Mouse (Mus musculus) large intestine, adult 2 months (tissue): ENCODE results near the gene Eps15. TPM values are rescaled to one million over a fixed set of nuclear protein-coding genes. Genes with fewer than 3 reads are reported as not detected.
"Not testable (repeated sequence)": the region's sequence is repeated elsewhere in the genome, so short reads cannot be mapped to it uniquely, and the experiment has no call there.

Experiments
- DNase-seq: peaks from one replicate; pipeline ENCODE4 v3.0.0-alpha.2; 2012; ENCODE audit warnings: low read depth, low spot score
- WGBS: fragments of 180-500 bp; shearing (Covaris S2); methylation state at CpG from one replicate; pipeline ENCODE4 v1.1.7; 2018; 5-methylcytosine and 5-hydroxymethylcytosine counted together
- polyA plus RNA-seq: library from polyadenylated mRNA; depleted of rRNA; stranded (reverse); fragments of >200 nt; gene quantifications from 2 replicates; pipeline ENCODE4 v1.2.3, GENCODE M21; 2012

Eps15 gene
- polyA plus RNA-seq, 1 experiment: 9.0 TPM

- 55% methylated on average over 6 of the region's 6 CpGs for WGBS
- DNase-seq: no peak
Observed at GRCm38 (mm10) chr4:109393229-109393779, 113.2 kb downstream of the Eps15 start.

GRCm38 (mm10) chr4:109393902-109394301, 113.8 kb downstream of the Eps15 start:
- WGBS: 10% methylated on average over 13 of the region's 13 CpGs

GRCm38 (mm10) chr4:109394314-109395074, 114.4 kb downstream of the Eps15 start:
- WGBS: 22% methylated on average over 13 of the region's 13 CpGs
- no peak for DNase-seq

More at GRCm38 (mm10) chr4:109393902-109394301, 113.8 kb downstream of the Eps15 start:
- DNase-seq: no peak

GRCm38 (mm10) chr4:109400366-109400980, 120.4 kb downstream of the Eps15 start:
- no peak for DNase-seq
- WGBS: 58% methylated on average over 10 of the region's 10 CpGs

DNA sequence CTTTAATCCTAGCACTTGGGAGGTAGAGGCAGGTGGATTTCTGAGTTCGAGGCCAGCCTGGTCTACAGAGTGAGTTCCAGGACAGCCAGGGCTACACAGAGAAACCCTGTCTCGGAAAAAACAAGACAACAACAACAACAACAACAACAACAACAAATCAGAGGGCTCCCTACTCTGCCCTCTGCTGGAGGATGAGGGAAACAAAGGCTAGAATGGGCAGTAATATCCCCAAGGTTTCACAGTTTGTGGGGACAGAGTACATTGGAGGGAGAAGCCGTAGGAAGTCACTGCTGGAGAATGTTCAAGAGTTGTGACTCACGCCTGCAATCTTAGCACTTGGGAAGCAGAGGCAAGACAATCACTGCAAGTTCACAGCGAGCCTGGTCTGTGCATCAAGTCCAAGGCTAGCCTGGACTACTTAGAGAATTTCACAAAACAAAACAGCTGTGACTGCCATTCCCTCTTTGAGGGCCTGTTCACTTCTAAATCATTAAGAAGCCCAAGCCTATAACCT, 121.2 kb downstream of the Eps15 start:
- 52% methylated on average over 5 of the region's 5 CpGs for WGBS
- DNase-seq: no peak

DNA sequence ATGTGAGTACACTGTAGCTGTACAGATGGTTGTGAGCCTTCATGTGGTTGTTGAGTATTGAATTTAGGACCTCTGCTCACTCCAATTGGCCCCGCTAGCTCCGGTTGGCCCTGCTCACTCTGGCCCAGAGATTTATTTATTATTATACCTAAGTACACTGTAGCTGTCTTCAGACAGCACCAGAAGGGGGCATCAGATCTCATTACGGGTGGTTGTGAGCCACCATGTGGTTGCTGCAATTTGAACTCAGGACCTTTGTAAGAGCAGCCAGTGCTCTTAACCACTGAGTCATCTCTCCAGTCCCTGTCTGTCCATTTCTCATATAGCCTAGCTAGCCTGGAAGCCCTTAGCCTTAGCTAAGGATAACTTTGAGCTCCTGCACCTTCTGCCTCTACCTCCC, 124.8 kb downstream of the Eps15 start:
- WGBS: 81% methylated on average over 3 of the region's 3 CpGs
- DNase-seq: not testable (repeated sequence)

DNA sequence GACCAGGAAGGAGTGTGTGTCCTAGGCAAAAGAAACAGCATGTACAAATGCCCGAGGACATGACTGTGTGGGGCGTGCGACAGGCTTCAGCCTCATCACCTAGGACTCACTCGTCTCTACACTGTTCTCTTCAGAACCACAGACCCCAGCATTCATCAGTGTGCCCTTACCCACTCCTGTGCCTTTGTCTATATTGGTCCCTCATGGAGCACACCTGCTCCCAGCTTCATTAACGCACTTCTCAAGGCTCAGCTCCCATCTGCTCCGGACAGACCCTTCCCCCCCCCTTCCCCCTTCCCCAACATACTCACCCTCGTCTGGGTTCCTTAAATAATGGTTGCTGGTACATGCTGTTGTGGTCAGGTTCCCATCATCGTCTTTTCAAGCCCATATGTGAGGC, 125.3 kb downstream of the Eps15 start:
- DNase-seq: no peak
- WGBS: 60% methylated on average over 8 of the region's 8 CpGs

DNA sequence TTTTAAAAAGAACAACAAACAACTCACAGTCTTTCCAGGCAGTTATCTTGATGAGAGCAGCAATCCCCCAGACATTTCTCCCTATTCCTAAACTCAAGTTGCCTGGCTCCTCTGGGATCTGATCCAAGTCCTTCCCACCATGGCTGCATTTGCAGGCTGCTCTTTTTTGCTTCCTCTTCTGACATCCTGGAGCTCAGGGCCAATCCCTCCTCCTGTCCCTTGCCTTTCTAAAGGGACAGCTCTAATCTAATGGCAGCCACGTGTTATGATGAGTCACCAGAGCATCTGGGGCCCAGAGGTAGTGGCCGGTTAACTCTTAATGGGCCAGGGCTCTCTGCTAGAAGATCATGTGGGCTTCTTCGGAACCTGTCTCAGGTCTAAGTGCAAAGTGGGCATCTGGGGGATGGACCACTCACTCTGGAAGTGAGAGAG, 126.0 kb downstream of the Eps15 start:
- peak; percentile 91 for DNase-seq
- 2% methylated on average over 3 of the region's 3 CpGs for WGBS

- WGBS: 2% methylated on average over 52 of the region's 56 CpGs
- DNase-seq: no peak
Observed at GRCm38 (mm10) chr4:109406486-109407175, 126.6 kb downstream of the Eps15 start, which contains the start of gene Ttc39a. Gene Ttc39a, plus strand, starts transcription at chr4:109406623.

- 4% methylated on average over 24 of the region's 24 CpGs for WGBS
- DNase-seq: no peak
Observed at GRCm38 (mm10) chr4:109407176-109407520, 127.1 kb downstream of the Eps15 start.

GRCm38 (mm10) chr4:109407701-109408485, 127.8 kb downstream of the Eps15 start:
- WGBS: 46% methylated on average over 9 of the region's 9 CpGs
- no peak for DNase-seq

DNA sequence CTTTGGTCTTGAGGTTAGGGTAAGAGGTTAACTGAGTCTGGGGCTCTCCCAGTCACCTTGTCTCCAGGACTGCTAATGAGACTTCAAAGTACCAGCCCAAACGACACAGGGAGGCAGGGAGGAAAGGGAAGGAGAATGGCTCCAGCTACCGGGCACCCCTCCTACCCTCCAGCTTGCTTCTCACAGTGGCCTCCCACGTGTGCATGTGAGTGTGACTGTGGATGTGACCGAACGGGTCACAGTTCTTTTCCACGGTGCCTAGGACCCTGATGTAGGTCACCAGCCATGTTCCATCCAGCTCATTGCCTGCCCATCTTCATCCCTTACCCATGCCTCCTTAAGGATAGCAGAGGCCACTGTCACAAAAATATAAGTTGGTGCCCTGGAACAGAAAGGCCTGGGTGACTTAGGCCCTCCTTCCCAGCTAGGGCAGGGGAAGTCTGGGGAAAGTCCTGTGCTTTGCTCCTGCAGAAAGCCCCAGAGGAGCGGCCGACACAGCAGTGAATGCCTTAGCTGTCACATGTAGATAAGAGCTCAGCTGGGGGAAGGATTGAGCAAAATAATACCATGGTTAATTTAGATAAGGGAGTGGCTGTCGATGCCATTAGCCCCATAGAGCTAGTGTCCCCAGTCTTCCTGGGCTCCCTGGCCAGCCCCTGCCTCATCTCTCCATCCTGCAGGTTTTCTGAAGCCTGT, 130.8 kb downstream of the Eps15 start:
- no peak for DNase-seq
- 69% methylated on average over 9 of the region's 9 CpGs for WGBS

GRCm38 (mm10) chr4:109411377-109411967, 131.4 kb downstream of the Eps15 start:
- no peak for DNase-seq
- WGBS: 90% methylated on average over 6 of the region's 6 CpGs

DNA sequence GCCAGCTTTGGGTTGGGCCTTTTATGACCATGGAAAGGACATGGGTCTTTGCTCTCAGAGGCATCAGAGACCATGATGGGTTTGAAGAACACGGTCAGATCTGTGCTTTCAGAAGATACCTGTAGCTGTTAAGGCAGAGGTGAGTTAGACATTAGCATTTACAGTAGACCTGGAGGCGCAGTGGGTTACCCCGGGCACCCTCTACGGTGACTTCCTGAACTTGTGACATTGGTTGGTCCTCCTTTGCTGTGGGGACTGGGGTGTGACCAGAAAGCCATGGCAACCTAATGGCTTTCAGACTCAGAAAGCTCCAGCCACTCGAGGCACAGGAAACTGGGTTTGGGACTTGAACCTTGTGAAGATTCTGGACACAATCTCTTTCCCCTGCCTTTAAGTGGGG, 132.2 kb downstream of the Eps15 start:
- WGBS: 76% methylated on average over 5 of the region's 5 CpGs
- no peak for DNase-seq

DNA sequence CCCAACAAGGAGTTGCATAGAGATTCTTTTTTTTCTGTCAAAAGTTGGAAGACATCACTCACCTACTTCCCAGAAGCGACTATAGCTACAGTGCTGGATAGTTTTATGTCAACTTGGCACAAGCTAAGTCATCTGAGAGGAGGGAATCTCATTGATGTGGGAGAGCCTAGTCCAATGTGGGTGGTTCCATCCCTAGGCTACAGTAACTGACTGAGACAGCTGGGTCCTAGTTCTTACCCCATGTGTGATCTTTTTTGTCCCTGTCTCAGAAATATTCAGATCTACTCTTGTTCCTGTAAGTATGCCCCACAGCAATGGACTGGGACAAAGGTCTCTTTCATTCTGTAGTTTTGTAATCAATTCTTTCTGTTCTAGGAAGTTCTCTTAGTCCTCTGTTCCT, 137.9 kb downstream of the Eps15 start:
- WGBS: 66% methylated on average over 1 of the region's 1 CpGs
- DNase-seq: no peak

- DNase-seq: no peak
- WGBS: 11% methylated on average over 3 of the region's 3 CpGs
Observed at GRCm38 (mm10) chr4:109419017-109419416, 138.9 kb downstream of the Eps15 start.

DNA sequence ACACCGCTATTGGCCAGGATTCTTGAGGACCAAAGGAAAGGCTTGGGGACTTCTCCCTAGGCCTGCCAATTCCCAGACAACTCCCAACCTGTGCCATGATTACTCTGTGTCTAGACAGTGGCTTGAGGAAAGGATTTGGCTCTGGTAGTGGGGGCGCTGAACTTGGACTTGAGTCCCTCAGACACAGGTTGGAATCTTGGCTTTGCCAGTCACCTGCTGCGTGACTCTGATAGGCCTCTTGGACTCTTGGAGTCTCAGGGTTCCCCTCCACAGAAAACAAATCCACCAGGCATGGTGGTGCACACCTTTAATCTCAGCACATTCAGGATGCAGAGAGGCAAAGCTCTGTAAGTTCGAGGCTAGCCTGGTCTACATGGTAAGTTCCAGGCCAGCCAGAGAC, 139.5 kb downstream of the Eps15 start:
- 64% methylated on average over 4 of the region's 4 CpGs for WGBS
- no peak for DNase-seq

- WGBS: 49% methylated on average over 8 of the region's 8 CpGs
- DNase-seq: no peak
Observed at GRCm38 (mm10) chr4:109420138-109420795, 140.2 kb downstream of the Eps15 start.
